Mouse (Mus musculus) right cerebral cortex, postnatal 14 days (tissue): ENCODE measurements around the gene Gpc6.

Experiments
- DNase-seq: peaks from one replicate; pipeline ENCODE4 v3.0.0; 2022

Gpc6 gene

DNA sequence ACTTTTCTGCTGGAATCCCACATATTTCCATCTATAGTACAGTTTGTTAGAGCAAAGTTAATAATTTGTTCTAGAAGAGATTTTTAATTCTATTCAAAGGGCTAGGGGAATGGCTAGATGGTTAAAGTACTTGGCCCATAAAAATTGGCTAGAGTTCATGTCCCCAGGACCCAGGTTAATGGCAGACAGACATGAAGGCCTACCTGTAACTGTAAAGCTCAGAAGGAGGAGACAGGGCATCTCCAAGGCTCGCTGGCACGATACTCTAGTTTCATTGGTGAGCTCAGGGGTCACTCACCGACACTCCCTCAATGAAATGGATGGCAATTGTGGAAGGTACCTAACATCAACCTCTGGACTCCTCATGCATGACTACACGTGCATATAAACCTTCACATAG is 725.0 kb downstream of the Gpc6 start:
- no peak for DNase-seq

DNA sequence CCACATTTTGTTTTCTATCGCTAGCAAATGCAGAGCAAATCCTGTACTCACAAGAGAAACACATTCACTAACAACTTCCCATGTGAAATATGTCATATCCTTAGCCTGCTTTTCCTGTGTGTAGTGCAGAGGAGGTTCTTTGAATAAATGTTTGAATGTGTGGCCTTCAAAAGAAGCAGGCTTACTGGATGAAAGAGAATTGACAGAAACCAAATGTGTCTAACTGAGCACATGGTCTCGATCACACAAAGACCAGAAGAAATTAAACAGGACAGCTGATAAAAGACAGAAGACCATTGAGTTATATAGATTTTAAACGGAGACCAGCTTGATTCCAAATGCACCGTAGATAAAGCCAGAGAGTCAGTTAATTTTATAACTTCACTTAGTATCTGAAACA is 726.2 kb downstream of the Gpc6 start:
- DNase-seq: no peak

DNA sequence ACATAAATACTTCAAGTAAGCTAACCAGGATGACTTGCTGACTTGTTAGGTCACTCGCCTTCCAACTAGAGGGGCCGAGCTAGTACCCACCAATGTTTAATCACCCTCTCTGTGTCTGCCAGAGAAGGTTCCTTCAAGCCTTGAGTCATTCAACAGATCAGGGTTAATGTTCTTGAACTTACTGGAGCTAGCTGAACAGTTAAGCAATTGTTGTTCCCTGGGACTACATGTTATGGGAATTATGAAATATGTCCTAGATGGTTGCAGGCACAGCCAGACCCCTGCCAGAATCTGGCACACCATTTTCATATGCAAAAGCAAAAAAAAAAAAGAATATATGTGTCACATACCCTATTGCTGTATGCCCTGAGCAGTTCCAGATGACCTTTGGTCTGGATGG is 726.8 kb downstream of the Gpc6 start:
- DNase-seq: no peak

DNA sequence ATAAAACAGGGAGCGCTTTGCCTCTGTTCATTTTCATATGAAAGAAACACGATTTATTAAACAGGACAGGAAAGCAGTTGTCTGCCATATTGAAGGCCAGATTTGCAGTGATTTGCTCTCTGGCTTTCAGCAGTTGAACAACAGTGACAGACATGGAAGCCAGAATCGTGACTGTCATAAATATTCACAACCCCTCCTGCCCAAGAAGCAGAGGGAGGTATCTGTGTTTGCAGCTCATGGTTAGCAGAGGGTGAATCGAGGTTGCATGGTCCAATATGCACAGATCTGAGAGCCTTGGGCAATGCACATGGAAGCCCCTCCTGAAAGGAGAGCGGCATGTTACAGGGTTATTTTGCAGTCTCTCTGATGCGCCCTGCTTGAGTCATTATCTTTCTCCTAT is 730.3 kb downstream of the Gpc6 start:
- no peak for DNase-seq

DNA sequence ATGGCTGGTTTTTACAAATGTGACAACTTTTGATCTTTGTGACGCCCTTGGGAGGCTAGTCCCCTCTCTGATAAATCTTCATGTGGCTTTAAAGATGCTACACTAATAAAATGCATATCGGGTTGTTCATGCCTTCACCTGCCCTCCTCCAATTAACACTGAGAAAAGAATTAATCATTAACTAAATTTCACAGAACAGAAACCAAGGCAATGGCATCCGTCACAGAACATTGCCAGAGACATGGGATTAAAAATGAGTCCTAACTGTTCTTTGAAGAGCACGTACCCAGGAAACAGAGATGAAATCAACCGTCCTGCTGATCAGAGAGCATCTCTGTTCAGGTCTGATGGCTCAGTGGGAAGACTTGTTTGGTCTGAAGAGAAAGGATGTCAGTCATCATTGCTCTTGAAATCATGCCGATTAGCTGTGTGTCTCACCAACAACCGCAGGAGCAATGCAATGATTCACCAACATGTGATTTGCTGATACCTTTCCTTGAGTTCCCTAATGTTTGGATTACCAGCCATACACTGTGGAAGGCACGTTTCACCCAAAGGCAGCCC is 734.2 kb downstream of the Gpc6 start:
- no peak for DNase-seq

DNA sequence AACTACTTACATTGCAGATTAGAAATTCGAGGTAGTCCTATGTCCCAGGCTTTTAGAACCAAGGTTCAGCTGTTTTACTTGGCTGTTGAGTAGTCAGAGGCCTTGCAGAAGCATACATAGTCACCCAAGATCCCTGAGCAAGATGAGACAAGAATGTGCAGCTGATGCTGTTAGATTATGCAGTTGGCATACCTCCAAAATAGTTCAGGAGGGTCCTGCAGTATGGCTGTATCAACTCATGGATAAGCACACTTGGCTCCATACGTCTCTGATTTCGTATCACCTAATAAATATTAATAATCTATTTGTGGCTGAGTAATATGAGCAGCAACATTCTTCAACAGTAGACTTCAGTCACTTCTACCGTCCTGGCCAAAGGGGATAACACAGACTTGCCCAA is 737.1 kb downstream of the Gpc6 start:
- no peak for DNase-seq

DNA sequence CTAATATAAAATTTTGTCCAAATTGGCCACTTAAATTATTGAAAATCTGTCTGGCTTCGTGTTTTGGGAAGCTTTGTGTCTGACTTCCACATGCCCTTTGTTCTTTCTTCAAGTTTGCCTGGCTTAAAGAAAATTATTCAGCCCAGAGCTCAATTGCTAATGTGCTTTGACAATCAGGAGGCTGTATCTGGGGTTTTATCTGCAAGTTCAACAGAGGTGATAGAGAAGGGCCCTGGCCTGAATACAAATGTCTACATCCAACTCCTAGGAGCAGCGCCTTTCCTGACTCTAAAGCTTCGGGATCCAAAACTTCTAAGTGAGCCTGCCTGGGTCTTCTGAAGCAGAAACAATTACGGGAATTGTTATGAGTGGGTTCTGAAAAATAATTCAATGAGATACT is 739.7 kb downstream of the Gpc6 start:
- DNase-seq: no peak

DNA sequence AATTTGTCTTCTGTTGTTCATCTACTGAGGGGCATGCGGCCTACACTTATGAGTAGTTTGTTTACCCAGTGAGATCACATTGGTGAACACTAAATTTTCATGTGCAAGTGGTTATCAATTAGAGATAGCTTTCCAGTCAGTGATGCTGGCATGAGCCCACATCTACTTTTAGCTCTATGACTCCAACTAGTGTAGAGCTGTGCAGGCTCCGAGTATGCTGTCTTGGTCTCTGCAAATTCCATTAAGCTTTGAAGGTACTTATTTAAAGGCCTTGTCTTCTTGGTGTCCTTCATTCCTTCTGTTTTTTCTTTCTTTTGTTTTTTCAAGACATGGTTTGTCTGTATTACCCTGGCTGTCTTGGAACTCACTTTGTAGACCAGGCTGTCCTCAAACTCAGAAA is 741.0 kb downstream of the Gpc6 start:
- DNase-seq: no peak

DNA sequence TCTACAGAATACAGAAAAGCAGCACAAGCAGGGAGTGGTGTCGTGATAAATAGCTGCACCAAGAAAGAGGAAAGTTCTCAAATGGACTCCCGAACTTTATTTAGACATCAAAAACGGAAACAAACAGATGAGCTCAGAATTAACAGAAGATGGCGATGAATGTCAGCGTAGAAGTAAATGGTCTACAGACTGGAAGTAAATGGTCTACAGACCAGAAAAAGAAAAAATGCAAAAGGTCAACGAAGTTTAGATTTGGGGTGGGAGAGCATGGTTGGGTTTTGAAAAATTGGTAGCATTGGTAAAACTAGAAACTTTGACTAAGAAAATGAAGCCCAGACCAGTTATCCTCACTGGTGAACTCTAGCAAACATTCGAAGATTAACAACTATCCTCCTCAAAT is 748.4 kb downstream of the Gpc6 start:
- DNase-seq: no peak

DNA sequence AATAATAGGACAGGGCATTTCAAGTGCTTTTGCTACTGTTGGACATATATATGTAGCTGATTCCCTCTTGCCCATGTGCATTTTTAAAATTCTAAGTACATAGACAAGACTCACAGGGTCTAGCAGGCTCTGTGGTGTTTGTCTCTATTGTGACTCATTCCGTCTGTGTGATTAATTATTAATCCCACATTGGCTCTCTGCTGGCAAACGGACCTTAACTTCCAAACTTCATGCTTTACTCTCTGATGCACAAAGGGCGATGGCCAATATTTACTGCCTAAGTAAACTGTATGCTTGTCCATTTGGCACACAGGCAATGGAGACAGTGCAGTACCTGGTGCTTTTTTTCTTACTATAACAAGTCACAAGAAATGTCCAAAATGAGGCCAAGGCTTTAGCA is 749.4 kb downstream of the Gpc6 start:
- DNase-seq: no peak

DNA sequence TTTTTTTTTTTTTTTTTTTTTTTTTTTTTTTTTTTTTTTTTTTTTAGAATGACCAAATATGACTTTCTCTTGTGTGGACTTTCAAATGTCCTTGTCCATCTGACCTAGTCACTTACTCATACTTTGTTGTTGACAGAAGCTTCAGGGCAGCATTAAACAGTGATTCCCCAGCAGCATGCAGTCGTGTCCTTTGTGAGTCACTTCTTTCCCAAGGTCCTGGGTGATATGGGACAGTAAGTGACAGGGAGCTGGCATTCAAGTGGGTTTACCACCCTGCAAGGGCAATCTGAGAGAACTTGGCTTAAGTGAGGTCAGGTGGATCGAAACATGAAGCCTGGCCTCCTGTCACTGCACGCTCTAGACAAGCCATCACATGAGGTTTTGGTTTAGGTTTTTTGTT is 754.8 kb downstream of the Gpc6 start:
- no peak for DNase-seq

DNA sequence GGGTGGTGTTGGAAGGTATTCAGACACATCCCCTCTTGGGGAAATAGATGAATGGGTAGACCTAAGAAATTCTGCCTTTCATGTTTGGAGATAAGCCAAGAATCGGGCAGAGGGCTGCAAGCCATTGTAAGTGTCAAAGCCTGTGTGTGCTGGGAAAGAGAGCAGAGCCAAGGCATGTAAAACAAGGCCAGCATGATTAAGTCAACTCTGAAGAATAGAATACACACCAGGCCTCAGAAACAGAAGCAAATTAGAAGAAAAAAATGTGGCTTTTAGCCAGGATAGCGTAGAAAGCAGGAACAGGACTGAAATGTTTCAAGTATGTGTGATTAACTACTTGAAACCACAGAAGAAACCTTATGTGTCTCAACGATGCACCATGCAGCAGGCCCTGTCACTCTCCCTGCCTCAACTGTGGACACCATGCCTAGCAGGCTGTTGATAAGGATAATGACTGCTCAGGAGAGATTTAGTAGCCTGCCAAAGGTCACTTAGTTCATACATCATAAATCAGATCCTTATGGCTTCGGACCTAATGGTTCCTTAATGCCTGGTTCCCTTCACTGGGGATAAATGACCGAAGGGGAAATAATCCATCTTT is 756.3 kb downstream of the Gpc6 start:
- DNase-seq: no peak

DNA sequence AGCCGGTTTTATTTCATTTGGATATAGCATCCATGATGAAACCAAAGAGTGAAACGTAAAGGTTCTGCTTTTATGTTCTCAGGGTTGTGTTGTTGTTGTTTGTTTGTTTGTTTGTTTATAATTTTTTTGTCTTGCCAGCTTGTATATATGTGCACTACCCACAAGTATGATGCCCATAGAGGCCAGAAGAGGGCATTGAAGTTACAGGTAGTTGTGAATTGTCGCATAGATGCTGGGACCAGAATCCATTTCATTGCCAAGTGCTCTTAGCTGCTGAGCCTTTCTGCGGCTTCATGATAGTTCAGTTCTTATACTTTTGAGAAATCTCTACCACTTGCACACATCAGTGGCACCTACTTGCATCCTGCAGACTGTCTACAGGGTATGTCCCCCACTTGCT is 758.0 kb downstream of the Gpc6 start:
- no peak for DNase-seq

DNA sequence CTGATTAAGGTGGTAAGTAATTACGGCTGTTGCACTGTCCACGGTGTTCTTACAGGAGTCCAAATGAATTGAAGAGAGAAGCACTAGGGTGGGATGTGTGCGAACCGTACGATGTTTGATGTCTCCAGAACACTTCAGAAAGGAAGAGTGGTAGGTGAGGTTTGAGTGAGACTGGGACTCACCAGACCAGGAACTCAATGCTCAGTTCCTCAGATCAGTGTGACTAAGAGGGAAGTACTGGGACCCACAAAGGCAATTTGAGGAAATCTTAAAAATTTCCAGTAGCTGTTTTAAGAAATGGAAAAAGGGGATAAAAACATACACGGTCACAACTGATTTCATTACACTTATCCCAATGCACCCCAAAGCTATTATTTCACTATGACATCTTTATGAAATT is 764.7 kb downstream of the Gpc6 start:
- DNase-seq: no peak

DNA sequence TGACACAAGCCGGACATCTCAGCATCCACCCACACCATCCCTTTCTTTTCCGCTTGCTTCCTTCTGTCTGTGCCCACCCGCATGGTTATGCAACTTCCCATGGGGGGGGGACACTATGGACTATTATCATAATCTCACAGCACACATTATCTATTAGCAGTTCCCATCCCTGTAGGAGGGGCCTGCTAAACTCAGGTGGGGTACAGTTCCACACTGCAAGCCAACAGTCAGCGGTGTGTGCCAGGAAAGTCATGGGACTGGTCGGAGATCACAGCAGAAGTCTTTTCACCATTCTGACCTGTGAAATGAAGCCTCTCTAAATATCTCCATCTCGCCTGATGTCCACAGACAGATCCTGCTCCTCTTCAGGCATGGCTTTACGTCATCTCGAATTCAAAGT is 770.5 kb downstream of the Gpc6 start:
- no peak for DNase-seq

DNA sequence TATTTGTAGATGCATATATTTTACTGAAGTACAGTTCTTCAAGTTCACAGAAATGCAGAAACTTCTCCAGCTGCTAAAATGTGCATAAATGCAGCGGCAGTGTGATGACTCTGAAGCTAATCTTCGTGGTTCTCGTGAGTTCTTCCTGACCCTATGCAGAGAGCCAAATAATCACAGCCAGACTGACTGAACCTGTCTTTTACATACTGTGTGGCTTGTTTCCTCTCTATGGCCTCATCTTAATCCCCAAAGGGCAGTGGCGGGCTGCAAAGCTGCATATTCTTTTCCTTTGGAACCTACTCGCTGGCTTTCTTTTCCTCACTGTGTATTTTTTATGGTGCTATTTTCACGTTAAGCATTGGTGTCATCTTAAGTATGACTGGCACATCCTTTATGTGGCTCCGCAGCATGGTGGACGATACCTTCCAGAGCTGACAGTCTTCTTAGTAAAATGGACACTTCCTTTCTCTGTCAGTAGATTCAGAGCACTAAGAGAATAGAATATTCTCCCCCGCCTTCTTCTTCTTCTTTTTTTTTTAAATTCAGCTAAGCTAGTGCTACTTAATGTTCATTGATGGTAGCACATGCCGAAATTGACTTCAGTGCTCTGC is 775.7 kb downstream of the Gpc6 start:
- DNase-seq: no peak

DNA sequence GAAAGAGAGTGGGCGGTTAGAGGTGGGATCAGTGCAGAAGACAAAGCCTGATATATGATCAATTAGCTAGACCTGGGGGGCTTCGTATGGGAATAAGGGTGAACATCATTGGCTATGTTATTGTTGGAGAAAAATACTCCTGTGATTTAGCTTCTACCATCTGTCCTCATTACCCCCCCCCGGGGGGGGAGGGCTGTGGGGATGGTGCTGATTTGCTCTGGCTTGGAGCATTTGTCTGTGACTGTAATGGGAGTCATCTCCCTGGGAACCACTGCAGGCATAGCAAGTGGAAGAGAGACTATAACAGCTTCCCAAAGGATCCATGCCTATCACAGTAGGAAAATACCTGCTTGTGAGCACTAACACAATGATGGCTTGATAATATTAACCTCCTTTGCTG is 783.7 kb downstream of the Gpc6 start:
- no peak for DNase-seq

DNA sequence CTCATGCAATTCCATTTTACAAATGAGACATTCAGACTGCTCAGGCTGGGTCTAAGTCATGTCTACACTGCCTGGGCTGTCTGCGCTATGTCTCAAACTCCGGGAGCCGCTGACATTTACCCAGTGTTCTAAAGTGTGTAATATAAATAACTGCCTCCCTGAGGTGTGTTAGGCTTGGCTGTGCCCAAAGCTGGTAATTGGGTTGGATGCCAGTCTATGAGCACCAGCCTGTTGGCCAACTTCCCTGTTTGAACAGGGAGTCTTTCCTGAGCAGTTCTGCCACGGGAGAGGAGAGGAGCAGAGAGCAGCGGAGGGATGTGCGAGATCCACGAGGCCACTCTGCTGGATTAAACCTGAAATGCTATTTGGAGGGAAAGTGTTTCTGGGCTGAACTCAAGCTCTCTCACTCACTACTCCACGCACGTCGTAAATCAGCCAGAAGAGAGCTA is 785.4 kb downstream of the Gpc6 start:
- no peak for DNase-seq

DNA sequence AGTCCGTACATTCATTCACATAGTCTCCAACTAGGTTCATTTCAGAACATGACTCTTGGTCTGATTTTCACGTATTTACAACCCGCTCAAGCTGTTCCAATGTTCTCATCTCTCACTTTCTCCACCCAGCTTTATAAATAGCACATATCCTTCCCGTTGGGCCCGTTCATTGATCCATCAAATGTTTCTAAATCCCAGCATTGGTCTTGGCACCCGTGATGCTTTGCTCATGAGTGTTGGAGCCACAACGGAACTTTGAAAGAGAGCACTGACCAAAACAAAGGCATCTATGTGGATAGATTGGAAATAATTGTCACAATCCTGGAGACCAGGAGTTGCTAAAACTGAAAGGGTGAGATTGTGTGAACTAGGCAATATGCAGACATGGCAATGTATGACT is 787.2 kb downstream of the Gpc6 start:
- DNase-seq: no peak

DNA sequence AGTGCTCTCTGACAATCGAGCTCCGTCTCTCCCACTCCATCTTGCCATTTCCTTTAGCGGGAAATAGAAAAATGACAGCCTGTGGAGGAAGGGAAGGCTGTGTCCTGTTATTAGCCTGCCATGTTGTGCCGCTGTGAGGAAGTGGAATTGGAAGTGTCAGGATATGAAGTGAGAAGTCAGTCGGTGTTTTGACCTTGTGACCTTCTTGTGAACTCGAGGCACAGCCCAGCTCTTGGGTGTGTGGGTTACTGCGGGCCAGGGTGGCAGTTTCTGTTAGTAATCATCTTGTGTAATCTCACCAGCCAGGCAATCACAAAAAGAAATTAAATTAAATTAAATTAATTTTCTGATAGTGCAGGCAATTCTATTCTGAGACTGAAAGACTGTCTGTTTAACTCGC is 789.0 kb downstream of the Gpc6 start:
- no peak for DNase-seq

DNA sequence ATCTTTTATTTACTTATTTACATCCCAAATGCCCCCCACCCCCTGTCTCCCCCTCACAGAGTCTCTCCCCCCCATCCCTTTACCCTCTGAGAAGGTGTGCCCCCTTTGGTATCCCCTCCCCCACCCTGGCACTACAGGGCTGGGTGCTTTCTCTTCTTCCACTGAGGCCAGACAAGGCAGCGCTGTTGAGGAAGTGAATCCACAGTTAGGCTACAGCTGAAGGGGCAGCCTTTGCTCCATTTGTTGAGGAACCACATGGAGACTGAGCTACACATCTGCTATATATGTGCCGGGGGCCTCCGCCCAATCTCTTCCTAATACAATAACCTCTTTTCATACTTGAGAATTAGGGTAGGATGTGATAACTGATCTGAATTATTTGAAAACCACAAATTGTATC is 791.2 kb downstream of the Gpc6 start:
- no peak for DNase-seq

DNA sequence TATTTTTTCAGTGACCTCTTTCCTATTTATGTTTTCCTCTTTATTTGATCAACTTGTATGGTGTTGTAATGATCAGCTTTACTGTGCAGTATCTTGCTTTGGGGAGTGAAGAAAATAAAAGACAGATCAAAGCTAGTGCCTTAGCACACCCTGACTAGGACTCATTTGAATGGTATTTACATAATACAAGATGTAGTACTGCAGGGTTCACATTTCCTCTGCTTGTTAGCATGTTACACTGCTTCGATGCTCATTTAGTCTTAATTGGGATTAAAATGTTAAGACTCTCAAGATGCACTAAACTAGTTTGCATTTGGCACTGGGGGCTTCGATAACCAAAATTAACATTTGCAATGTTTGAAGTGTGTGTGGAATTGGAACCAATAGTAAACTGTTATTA is 803.6 kb downstream of the Gpc6 start:
- no peak for DNase-seq

DNA sequence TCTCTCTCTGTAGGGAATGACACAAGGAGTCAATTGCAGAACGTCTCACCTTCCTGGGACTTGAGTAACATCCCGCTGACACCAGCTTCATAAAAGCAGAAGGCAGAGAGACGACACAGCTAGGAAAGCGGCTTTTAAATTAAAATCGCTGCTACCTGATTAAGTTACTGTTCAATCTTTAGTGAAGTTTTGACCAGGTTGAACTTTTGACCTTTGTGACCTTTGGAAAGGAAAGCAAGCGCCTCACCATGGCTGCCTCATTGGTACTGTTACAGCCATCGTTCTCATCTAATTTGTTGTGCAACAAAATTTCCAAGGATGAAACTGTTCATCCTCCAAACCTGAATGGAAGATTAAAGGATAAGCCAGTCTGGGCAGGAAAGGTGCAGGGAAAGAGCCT is 830.1 kb downstream of the Gpc6 start:
- no peak for DNase-seq

DNA sequence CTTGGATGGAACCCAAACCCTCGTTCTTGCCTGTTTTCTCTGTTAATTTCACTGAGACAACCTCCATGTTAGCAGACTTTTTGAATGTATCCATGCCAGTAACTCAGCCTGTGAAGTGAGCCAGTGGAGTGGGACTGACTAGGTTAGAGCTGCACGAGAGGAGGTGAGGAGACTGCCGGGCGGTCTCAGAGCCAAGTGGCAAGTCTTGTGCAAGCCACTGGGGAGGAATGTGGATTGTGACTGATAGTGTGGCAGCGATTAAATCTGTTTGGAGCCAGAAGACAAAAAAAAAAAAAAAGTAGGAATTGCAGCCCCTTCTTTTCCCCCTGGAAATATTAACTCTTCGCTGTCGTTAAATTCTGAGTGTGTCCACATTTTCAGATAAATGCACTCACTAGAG is 831.4 kb downstream of the Gpc6 start:
- DNase-seq: no peak

DNA sequence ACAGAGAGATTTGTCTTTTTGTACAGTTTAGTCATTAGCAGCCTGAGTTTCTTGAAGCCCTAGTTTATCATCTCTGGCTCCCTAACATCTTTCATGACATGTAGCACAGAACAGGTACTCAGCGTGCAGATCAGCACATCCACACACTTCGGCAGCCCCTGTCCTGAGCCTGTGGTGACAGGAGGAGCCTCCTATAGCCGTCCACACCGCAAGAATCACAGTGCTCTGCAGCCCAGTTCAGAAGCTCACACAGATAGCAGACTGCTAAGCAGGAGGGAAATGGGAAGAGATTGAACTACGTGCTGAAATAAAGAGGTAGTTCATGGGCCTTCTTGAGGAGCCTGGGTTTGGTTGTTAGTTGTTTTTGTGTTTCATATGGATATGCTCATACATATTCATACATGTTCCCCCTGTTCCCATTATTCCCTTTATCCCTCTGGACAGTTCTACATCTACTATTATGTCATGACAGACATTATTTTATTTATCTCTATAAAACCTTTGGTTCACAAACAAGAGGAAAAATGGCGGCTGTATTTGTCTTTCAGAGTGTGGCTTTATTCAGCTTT is 832.8 kb downstream of the Gpc6 start:
- DNase-seq: no peak
